Mouse (Mus musculus): ENCODE data around the gene Zfp942.

Gene Zfp942

DNA sequence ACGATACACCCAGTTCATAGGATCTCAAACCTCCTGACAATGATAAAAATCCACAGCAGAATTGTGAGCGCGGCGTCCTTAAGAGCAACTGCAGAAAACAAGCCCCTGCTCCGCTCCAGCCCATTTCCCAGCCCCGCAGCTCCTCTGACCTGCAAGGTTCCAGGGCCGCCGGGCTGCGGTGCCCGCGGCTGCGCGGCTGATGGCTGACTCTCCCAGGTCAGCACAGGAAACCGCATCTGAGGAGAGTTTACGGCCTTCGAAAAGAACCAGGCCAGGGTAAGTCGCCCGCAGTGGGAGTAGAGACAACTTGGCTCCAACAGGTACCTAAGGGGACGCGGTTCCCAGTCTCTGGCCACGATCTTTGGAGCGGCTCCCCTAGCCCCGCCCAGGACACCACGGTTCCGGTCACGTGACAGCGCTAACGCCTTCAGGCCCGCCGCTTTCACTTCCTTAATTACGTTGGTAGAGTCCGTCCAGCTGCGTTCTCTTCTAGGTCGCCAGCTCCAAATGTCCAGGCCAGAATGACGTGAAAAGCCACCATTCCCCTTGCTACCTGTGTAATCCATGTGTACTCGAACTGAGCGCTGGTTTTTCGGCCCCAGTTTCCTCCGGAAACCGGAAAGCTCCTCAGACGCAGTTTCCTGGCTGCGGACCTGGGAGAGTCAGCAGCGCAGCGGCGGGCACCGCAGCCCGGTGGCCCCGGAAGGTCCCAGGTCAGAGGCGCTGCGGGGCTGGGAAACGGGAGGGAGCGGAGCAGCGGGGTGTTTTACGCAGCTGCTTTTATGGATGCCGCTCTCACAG lies at the start of gene Zfp942, which contains the start of gene Zfp943:
Gene Zfp942, minus strand, starts transcription at position 358 of the 801 bp plus-strand sequence.
Gene Zfp943, plus strand, starts transcription at position 446 of the 801 bp plus-strand sequence.
- DNase-seq (ENCODE audit: low read depth, low spot score): peak; percentile 80

DNA sequence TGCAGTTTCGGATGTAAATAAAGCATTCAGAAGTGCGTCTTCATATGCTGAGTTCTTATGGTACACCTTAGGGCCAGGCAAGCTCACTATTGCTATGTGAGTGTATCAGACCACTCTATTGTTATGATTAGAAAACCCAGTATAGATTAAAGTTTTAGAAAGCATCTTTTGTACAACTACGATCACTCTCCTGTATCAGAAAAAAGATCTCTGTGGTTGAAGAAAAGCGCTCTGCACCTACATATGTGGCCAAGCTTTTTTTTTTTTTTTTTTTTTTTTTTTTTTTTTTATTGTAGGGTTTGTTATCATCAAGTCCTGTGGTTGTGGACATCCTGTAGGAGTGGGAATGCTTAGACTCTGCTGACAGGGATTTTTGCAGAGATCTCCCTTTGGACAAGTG lies 1.0 kb upstream of the Zfp942 start:
- DNase-seq (ENCODE audit: low read depth, low spot score): no peak

DNA sequence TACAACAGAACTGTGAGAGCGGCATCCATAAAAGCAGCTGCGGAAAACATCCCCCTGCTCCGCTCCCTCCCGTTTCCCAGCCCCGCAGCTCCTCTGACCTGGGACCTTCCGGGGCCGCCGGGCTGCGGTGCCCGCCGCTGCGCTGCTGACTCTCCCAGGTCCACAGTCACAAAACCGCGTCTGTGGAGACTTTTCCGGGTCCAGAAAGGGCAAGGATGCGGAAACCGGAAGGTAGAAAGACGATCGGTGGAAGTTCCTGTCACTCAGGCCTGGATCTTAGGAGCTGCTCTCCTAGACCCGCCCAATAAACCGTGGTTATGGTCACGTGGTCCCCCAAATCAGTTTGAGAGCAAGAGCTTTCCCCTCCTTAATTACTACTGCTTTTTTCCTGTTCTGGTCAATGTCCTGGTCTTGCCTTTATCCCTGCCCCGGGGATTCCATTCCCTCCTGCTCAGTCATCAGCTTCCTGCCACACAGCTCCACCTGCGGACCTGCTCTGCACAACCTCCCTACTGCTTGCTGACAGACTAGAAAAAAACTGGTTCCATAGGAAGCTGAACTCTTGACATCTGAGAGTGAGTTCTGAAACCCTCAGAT lies 52.7 kb downstream of the Zfp942 start, which contains the start of gene Zfp995:
Gene Zfp995, minus strand, starts transcription at position 471 of the 597 bp plus-strand sequence.
- peak; percentile 87 for DNase-seq (ENCODE audit: low read depth, low spot score)

DNA sequence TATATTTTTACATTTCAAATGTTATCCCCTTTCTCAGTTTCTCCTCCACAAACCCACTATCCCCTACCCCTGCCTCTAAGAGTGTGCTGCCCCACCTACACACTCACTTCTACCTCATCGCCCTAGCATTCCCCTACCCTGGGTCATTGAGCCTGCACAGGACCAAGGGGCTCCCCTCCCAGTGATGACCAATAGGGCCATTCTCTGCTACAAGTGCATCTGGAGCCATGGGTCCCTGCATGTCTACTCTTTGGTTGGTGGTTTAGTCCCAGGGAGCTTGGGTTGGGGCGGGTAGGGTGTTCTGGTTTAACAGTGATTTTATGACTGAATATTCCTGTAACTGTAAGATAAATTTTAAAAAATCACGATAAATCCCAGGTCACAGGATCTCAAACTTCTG lies 53.2 kb downstream of the Zfp942 start:
- DNase-seq (ENCODE audit: low read depth, low spot score): peak; percentile 19
